Mouse (Mus musculus) embryo, embryonic 9.5 days (tissue): ENCODE results near the gene Il13.

Experiments used
- DNase-seq: peaks from one replicate; pipeline ENCODE4 v3.0.0-alpha.2; 2017; ENCODE audit errors: extremely low spot score

The Il13 gene

GRCm38 (mm10) chr11:53632122-53632733 is 2.3 kb downstream of the Il13 start:
- peak; percentile 35 for DNase-seq

- peak; percentile 78 for DNase-seq
These were observed 6.6 kb downstream of the Il13 start for GRCm38 (mm10) chr11:53627859-53628258.

DNA sequence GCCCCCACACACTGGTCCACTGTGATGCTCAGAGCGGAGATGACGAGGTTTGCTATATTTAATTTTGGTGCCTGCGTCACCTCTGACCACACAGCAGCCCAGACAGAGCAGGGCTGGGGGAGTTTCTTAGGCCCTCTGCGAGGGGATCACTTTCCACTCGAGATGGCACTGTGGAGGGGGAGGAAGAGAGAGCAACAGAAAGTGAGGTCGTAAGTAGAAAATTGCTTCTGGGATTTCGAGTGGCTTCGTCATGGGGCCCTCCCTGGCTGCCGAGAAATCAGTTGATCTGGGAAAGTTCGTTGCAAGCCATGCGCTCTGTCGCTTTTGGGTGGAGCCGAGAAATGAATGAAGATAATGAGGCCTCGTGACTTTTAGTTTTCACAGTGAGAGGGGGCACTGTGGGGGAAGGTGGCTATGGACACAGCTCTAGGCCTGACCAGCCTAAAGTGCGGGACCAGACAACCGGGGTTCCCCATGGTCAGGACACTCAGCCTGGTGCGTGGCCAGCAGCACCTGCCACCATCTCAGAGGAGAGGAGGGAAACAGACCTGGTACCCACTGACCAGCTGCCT is 7.6 kb downstream of the Il13 start:
- DNase-seq = no peak

GRCm38 (mm10) chr11:53624124-53624523 is 10.4 kb downstream of the Il13 start:
- no peak for DNase-seq

- no peak for DNase-seq
These were observed 10.9 kb downstream of the Il13 start for GRCm38 (mm10) chr11:53623573-53623972.

DNA sequence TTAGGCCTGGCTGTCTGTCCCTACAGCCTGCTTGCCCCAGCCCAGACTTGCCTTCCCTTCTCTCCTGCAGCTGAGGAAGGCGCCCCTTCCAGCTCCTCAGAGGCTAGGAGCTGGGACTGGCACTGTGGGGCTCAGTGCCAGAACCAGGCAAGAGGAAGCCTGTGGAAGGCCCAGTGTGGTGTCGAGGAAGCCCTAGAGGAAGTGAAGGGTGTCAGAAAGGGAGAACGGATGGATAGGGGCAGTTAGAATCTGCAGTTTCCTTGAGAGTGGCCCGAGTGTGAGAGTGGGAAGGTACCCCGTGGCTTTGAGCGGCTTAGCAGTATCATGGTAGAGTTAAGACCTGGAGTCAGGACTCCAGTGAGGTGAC is 12.1 kb downstream of the Il13 start:
- no peak for DNase-seq

DNA sequence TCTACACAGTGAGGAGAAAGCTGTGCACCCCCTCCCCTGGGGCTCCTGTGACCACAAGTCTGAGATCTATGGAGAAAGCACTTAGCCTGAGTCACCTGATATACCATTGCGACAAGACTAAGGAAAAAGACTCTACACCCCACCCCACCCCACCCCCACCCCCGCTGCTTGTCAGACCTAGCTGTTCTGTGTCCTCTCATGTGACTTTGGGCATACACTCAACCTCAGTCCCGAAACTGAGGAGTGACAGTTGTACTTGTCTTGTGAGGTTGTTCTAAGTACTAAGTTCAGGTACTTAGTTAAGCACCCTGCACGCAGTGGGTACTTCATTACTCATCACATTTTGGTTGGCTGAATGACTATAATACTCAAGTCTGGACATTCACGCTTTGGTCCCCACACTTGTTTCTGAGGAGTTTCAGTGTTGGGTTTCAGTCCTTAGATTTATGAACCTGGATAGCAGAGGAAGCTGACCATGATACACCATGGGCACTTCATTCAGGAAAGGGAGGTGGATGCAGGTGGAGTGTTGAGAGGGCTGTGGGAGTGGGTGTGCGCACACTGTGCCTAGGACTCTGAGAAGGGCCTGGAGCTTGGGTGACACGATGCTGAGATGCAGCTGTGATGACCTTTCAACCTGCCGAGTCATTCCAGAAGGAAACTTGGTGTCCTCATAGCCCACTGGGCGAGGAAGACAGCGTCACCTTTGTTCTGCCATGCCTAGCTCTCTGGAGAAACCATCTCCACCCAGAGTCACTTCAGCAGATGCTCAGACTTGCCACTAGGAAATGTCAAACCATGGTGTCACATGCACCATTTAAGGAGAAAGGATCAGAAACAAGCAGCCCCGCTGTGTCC is 12.7 kb downstream of the Il13 start:
- DNase-seq = no peak

- no peak for DNase-seq
These were observed 14.4 kb downstream of the Il13 start for GRCm38 (mm10) chr11:53620094-53620493.

- no peak for DNase-seq
These were observed 15.1 kb downstream of the Il13 start for GRCm38 (mm10) chr11:53619428-53619827.

- no peak for DNase-seq
These were observed 15.8 kb downstream of the Il13 start, which contains the start of gene Il4 for GRCm38 (mm10) chr11:53618619-53619198. TSS of gene Il4 (minus strand) at chr11:53618669.

GRCm38 (mm10) chr11:53617562-53618109 is 16.9 kb downstream of the Il13 start:
- DNase-seq = no peak

DNA sequence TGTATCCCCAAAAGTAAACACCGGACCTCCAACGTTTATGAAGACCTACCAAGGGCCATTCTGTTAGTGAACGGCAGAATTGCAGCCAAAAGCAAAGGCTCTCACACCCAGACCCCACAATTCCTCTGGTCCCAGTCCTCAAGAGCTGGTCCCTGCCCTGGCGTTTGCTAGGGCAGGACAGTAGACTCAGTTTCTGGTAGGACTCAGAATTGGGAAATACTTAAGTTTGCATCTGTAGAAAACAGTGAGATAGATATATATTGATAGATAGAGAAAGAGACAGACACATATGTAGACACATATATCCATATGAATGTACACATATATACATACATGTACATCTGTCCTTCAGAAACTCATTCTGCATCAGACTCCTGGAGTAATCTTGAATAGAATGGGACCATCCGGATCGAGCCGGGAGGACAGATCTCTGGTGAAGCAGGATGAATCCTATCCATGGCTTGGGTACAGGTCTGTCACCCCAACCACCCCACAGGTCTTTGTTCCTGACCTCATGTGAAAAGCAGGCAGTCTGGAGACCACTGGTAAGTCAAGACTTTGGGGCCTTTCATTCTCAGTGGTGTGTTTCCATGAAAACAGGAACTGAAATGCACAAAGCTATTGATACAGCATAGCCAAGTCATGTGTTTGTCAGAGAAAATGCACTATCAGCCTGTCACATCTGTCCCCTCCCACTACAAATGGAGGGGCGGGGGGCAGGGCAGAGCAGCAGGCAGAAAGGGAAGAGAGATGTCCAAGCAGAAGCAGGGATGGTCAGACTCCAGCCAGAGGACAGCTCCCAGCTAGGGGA is 17.5 kb downstream of the Il13 start:
- no peak for DNase-seq

DNA sequence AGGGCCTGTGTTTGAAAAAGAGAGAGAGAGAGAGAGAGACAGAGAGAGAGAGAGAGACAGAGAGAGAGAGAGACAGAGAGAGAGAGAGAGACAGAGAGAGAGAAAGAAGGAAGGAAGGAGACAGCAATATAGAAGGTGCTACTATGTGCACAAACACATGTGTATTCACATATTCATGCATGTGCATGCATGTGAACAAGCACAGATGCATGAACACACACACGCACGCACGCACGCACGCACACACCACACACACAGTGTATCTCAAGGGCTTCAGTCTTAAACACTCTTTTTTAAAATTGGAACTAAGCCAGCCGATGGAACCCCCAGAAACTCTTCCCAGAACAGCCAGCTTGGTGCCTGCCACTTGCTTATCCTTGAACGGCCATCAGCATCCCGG is 18.9 kb downstream of the Il13 start:
- no peak for DNase-seq

DNA sequence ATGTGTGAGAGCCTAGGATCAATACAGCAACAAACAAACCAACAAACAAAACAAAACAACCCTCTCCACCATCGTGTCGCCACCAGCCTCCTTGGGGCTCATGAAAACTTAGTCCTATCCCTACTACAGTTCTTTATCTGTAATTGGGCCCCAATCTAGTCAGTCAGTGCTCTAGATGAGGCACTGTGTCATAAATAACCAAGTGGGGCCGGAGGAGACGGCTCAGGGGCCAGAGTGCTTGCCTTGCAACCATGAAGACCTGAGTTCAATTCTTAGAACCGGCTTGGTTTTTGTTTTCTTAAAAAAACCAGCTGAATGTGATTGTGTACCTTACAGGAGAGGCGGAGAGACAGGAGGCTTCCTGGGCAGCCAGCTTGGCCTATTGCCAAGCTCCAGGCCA is 19.3 kb downstream of the Il13 start:
- no peak for DNase-seq

DNA sequence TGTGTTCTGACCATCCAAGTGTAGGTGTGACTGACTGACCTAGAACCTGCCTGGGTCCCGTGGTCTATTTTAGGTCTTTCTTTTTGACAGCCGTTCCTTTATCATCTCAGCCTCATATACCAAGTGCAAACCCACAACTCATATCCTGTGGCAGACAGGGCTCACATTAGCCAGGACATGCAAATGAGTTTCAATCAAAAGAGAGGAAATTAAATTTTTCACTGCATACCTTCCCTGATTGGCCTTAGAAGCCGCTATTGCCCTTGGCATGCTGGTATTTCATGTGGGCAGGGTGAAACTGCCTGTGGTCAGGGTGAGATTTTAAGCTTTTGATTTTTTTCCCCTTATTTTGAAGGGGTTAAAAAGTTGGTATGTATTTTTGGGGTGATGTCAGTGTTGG is 24.8 kb downstream of the Il13 start:
- DNase-seq = no peak

DNA sequence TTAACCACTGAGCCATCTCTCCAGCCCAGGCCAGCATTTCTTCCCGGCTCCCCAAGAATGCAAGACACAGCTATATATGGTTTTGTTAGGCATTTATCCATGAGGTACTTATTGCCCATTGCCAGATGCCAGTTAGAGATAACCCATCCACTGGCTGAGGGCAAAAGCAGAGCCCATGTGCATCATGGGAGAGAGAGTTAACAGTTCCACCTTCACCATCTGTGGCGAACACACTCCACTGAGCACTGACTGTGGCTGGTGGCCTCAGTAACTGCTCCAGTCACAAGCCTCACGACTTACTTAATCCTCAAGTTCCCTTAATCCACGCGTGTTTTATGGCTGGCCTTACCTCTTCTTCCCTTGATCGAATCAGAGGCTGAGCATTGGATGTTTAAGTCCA is 25.3 kb downstream of the Il13 start:
- no peak for DNase-seq

DNA sequence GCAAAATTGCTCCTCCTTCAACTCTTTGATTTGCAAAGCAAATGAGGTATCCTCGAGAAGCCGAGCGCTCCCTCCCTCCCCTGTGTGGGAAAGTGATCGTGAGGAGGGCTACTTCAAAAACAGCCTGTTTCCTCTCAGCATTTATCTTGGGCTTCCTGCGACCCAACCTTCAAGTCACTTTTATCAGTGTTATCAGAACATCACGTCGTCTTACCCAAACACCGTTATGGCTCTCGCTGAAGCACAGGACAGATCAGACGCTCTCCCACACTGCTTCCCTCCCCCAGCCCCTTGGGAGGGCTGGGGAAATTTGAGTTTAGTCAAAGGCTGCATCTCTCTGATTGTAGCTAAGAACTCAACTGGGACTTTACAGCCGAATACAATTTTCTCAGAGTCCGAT is 28.9 kb downstream of the Il13 start:
- DNase-seq = no peak

GRCm38 (mm10) chr11:53604983-53605382 is 29.5 kb downstream of the Il13 start:
- no peak for DNase-seq

- no peak for DNase-seq
These were observed 43.4 kb downstream of the Il13 start for GRCm38 (mm10) chr11:53591116-53591515.

DNA sequence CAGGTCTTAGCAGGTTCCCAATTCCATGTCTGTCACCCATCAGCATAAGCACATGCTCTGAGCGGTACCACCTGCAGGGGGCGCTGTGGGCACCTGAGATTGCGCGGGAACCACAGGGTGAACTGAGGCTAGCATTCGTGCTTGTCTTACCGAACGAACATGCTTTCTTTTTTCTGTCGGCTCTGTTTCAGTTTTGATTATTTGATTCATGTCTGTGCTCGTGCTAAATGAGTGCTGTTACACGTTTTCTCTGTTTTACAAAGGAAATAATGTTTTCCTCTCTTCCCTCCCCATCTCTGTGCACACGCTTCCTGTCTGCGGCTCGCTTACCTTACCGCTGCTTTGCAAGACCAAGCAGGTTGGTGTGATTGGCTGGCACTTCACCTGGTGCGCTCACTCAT is 44.1 kb downstream of the Il13 start:
- DNase-seq = peak; percentile 60

DNA sequence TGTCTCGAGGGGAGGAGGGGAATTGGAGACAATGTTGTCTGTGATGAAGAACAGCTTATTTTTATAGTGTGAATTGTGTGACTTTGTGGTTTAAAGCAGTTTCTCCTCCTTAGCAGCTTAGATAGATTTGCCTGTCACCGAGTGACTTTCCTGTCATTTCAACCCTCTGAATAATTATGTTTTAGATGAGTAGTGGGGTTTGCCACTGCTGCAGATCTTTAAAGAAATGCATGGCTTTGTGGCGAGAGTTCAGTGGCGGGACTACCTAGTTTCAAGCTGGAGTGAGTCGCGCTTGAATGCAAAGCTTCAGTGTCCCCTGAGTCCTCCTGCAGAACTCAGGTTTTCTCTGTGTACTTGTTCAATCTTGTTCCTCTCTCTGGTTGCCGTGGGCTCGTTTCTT is 46.2 kb downstream of the Il13 start:
- DNase-seq = no peak

GRCm38 (mm10) chr11:53585510-53585909 is 49.0 kb downstream of the Il13 start:
- DNase-seq = no peak
